Mouse (Mus musculus) CH12.LX (cell line): ENCODE data around the gene Slc7a14.

Source experiments
- BHLHE40 ChIP-seq: IDR thresholded peaks from 2 replicates; pipeline ENCODE4 v1.6.1; 2011; ENCODE audit warnings: mild to moderate bottlenecking, low read depth, low read length, improper control_type of control experiment
- CTCF ChIP-seq, 2 experiments: IDR thresholded peaks in 1 of 2; conservative IDR thresholded peaks in 1 of 2; 2 replicates each; pipeline ENCODE4 v1.5.1; 2011 to 2012; ENCODE audit warnings: low read depth in 2 of 2, low read length in 2 of 2, improper control_type of control experiment in 1 of 2, inconsistent platforms in 1 of 2, mild to moderate bottlenecking in 1 of 2, moderate library complexity in 1 of 2
- EP300 ChIP-seq: IDR thresholded peaks from 2 replicates; pipeline ENCODE4 v1.6.1; 2011; ENCODE audit warnings: low read length, improper control_type of control experiment
- GABPA ChIP-seq: IDR thresholded peaks from 2 replicates; pipeline ENCODE4 v1.6.1; 2012; ENCODE audit warnings: low read depth, low read length, improper control_type of control experiment, inconsistent platforms; ENCODE audit not compliant: insufficient replicate concordance
- POLR2A ChIP-seq: IDR thresholded peaks from 2 replicates; pipeline ENCODE4 v1.6.1; 2011; ENCODE audit warnings: low read depth, mild to moderate bottlenecking, improper control_type of control experiment, low read length
- ZMIZ1 ChIP-seq: IDR thresholded peaks from 2 replicates; pipeline ENCODE4 v1.6.1; 2012; ENCODE audit warnings: low read depth, mild to moderate bottlenecking, inconsistent platforms, low read length, improper control_type of control experiment

- TF ChIP-seq CTCF (conservative IDR thresholded peaks at IDR 0.05 in 1 of 2, IDR thresholded peaks at IDR 0.05 in 1 of 2; ENCODE audit: low read depth in 2 of 2, low read length in 2 of 2) (no peak), EP300 (no peak), POLR2A (no peak), GABPA (no peak), BHLHE40 (no peak), ZMIZ1 (no peak)
Observed at GRCm38 (mm10) chr3:31260964-31261346, 49.2 kb downstream of the Slc7a14 start.
